Mouse (Mus musculus): ENCODE measurements around the gene 1700019D03Rik. TPM values are rescaled to one million over a fixed set of nuclear protein-coding genes. Genes with fewer than 3 reads are reported as not detected.

The 1700019D03Rik gene
- polyA plus RNA-seq, 1 experiment from 2014 or later, result 3.1 TPM

Other genes starting within 250 kb of the 1700019D03Rik start
- 34.0 and 35.2 TPM in 2 replicates for gene Inpp1, start 202.5 kb downstream of the 1700019D03Rik start, polyA plus RNA-seq (2014; fragmentation: Nextera tagmentation; extraction: Ambion mirVana)
- gene Hibch, start 175.2 kb downstream of the 1700019D03Rik start, polyA plus RNA-seq (2014; fragmentation: Nextera tagmentation; extraction: Ambion mirVana), result 31.5 and 33.0 TPM in 2 replicates
- 0.32 and 0.40 TPM in 2 replicates for gene Mstn, start 41.5 kb upstream of the 1700019D03Rik start, polyA plus RNA-seq (2014; fragmentation: Nextera tagmentation; extraction: Ambion mirVana)
- gene 1700019A02Rik, start 167.5 kb upstream of the 1700019D03Rik start, polyA plus RNA-seq (2014; fragmentation: Nextera tagmentation; extraction: Ambion mirVana), result not detected in 2 replicates